Mouse (Mus musculus): Measurements from ENCODE around the gene Calr4.

GRCm38 (mm10) chr4:109236186-109236879, 2.0 kb downstream of the Calr4 start:
- no peak for TF ChIP-seq TAL1 (conservative IDR thresholded peaks at IDR 0.05; ENCODE audit: low read depth, low read length)
- no peak for TF ChIP-seq CTCF (IDR thresholded peaks at IDR 0.05; ENCODE audit: low read depth, low read length)
- no peak for TF ChIP-seq GATA1 (IDR thresholded peaks at IDR 0.05; ENCODE audit: borderline replicate concordance, low read length)
- no peak for TF ChIP-seq POLR2AphosphoS5 (IDR thresholded peaks at IDR 0.05; ENCODE audit: insufficient replicate concordance, low read depth, low read length)
- no peak for TF ChIP-seq GATA2 (IDR thresholded peaks at IDR 0.05; ENCODE audit: borderline replicate concordance, low read depth, low read length)
